Mouse (Mus musculus): Measurements from ENCODE around the gene Ethe1. TPM values are rescaled to one million over a fixed set of nuclear protein-coding genes. Genes with fewer than 3 reads are reported as not detected.

The Ethe1 gene
- polyA plus RNA-seq, 1 experiment from 2014 or later: 23.9 TPM

- peak overlapping the region; percentile 86 for H3K9ac ChIP-seq (ENCODE audit: low read depth, low read length)
- H3K27ac ChIP-seq (ENCODE audit: low read depth, low read length): peak overlapping the region; percentile 66
- peak overlapping the region; percentile 88 for H3K4me3 ChIP-seq (ENCODE audit: low read depth, low read length)
- ATAC-seq (replicated peaks; ENCODE audit: insufficient number of reproducible peaks, low FRiP score, low TSS enrichment): 0 out of 2 replicates have a peak, but pooled peaks have one; percentile 0
- peak overlapping the region; percentile 73 for H3K4me2 ChIP-seq
- H3K4me1 ChIP-seq (ENCODE audit: control insufficient read depth, insufficient read depth, low read length): peaks cover 13% of the 10 kb centered on the region
- H3K9me3 ChIP-seq (replicated peaks; ENCODE audit: control insufficient read depth, low read length): no peaks in the 10 kb centered on the region
- 35% methylated on average over 13 of the region's 13 CpGs for WGBS (ENCODE audit: insufficient replicate concordance)
- H3K27me3 ChIP-seq (ENCODE audit: control insufficient read depth, insufficient read depth, low read length): no peaks in the 10 kb centered on the region
- peaks cover 7% of the 10 kb centered on the region for H3K36me3 ChIP-seq (ENCODE audit: control insufficient read depth, insufficient read depth, low read length)
Measured at GRCm38 (mm10) chr7:24547534-24548036, 39.8 kb upstream of the Ethe1 start.

- Histone ChIP-seq H3K27ac (ENCODE audit: low read depth, low read length) (no peak overlapping the region), H3K36me3 (ENCODE audit: control insufficient read depth, insufficient read depth, low read length) (peaks cover 21% of the 10 kb centered on the region), H3K9me3 (replicated peaks; ENCODE audit: control insufficient read depth, low read length) (no peaks in the 10 kb centered on the region), H3K4me2 (no peak overlapping the region), H3K9ac (ENCODE audit: low read depth, low read length) (no peak overlapping the region), H3K4me3 (ENCODE audit: low read depth, low read length) (no peak overlapping the region), H3K27me3 (ENCODE audit: control insufficient read depth, insufficient read depth, low read length) (no peaks in the 10 kb centered on the region), H3K4me1 (ENCODE audit: control insufficient read depth, insufficient read depth, low read length) (peaks cover 5% of the 10 kb centered on the region)
- 81% methylated on average over 12 of the region's 12 CpGs for WGBS (ENCODE audit: insufficient replicate concordance)
- ATAC-seq (replicated peaks; ENCODE audit: insufficient number of reproducible peaks, low FRiP score, low TSS enrichment): no peak
Measured at GRCm38 (mm10) chr7:24551985-24552759, 35.2 kb upstream of the Ethe1 start.

- Histone ChIP-seq H3K9me3 (replicated peaks; ENCODE audit: control insufficient read depth, low read length) (no peaks in the 10 kb centered on the region), H3K4me3 (ENCODE audit: low read depth, low read length) (no peak overlapping the region), H3K4me2 (no peak overlapping the region), H3K27me3 (ENCODE audit: control insufficient read depth, insufficient read depth, low read length) (no peaks in the 10 kb centered on the region), H3K4me1 (ENCODE audit: control insufficient read depth, insufficient read depth, low read length) (no peaks in the 10 kb centered on the region), H3K36me3 (ENCODE audit: control insufficient read depth, insufficient read depth, low read length) (peaks cover 26% of the 10 kb centered on the region), H3K9ac (ENCODE audit: low read depth, low read length) (no peak overlapping the region), H3K27ac (ENCODE audit: low read depth, low read length) (no peak overlapping the region)
- WGBS (ENCODE audit: insufficient replicate concordance): 92% methylated on average over 10 of the region's 10 CpGs
- ATAC-seq (replicated peaks; ENCODE audit: insufficient number of reproducible peaks, low FRiP score, low TSS enrichment): no peak
Measured at GRCm38 (mm10) chr7:24555786-24556185, 31.6 kb upstream of the Ethe1 start.

GRCm38 (mm10) chr7:24561450-24561849, 25.9 kb upstream of the Ethe1 start:
- Histone ChIP-seq H3K4me2 (no peak overlapping the region), H3K9me3 (replicated peaks; ENCODE audit: control insufficient read depth, low read length) (no peaks in the 10 kb centered on the region), H3K9ac (ENCODE audit: low read depth, low read length) (no peak overlapping the region), H3K27ac (ENCODE audit: low read depth, low read length) (no peak overlapping the region), H3K27me3 (ENCODE audit: control insufficient read depth, insufficient read depth, low read length) (no peaks in the 10 kb centered on the region), H3K4me3 (ENCODE audit: low read depth, low read length) (no peak overlapping the region), H3K36me3 (ENCODE audit: control insufficient read depth, insufficient read depth, low read length) (peaks cover 15% of the 10 kb centered on the region), H3K4me1 (ENCODE audit: control insufficient read depth, insufficient read depth, low read length) (no peaks in the 10 kb centered on the region)
- WGBS (ENCODE audit: insufficient replicate concordance): 91% methylated on average over 4 of the region's 4 CpGs
- ATAC-seq (replicated peaks; ENCODE audit: insufficient number of reproducible peaks, low FRiP score, low TSS enrichment): no peak

- no peak for ATAC-seq (replicated peaks; ENCODE audit: insufficient number of reproducible peaks, low FRiP score, low TSS enrichment)
- Histone ChIP-seq H3K4me1 (ENCODE audit: control insufficient read depth, insufficient read depth, low read length) (no peaks in the 10 kb centered on the region), H3K9ac (ENCODE audit: low read depth, low read length) (no peak overlapping the region), H3K36me3 (ENCODE audit: control insufficient read depth, insufficient read depth, low read length) (peaks cover 11% of the 10 kb centered on the region), H3K4me2 (no peak overlapping the region), H3K27me3 (ENCODE audit: control insufficient read depth, insufficient read depth, low read length) (no peaks in the 10 kb centered on the region), H3K9me3 (replicated peaks; ENCODE audit: control insufficient read depth, low read length) (no peaks in the 10 kb centered on the region), H3K27ac (ENCODE audit: low read depth, low read length) (no peak overlapping the region), H3K4me3 (ENCODE audit: low read depth, low read length) (no peak overlapping the region)
- whole genome bisulfite sequencing (ENCODE audit: insufficient replicate concordance): 90% methylated on average over 8 of the region's 8 CpGs
Measured at GRCm38 (mm10) chr7:24563191-24563836, 24.0 kb upstream of the Ethe1 start.

- Histone ChIP-seq H3K27ac (ENCODE audit: low read depth, low read length) (no peak overlapping the region), H3K36me3 (ENCODE audit: control insufficient read depth, insufficient read depth, low read length) (peaks cover 16% of the 10 kb centered on the region), H3K4me1 (ENCODE audit: control insufficient read depth, insufficient read depth, low read length) (no peaks in the 10 kb centered on the region), H3K4me2 (no peak overlapping the region), H3K27me3 (ENCODE audit: control insufficient read depth, insufficient read depth, low read length) (no peaks in the 10 kb centered on the region), H3K4me3 (ENCODE audit: low read depth, low read length) (no peak overlapping the region), H3K9me3 (replicated peaks; ENCODE audit: control insufficient read depth, low read length) (no peaks in the 10 kb centered on the region), H3K9ac (ENCODE audit: low read depth, low read length) (no peak overlapping the region)
- 87% methylated on average over 4 of the region's 4 CpGs for WGBS (ENCODE audit: insufficient replicate concordance)
- ATAC-seq (replicated peaks; ENCODE audit: insufficient number of reproducible peaks, low FRiP score, low TSS enrichment): no peak
Measured at GRCm38 (mm10) chr7:24563837-24564206, 23.5 kb upstream of the Ethe1 start.

- Histone ChIP-seq H3K27me3 (ENCODE audit: control insufficient read depth, insufficient read depth, low read length) (no peaks in the 10 kb centered on the region), H3K4me3 (ENCODE audit: low read depth, low read length) (no peak overlapping the region), H3K9me3 (replicated peaks; ENCODE audit: control insufficient read depth, low read length) (no peaks in the 10 kb centered on the region), H3K4me2 (no peak overlapping the region), H3K36me3 (ENCODE audit: control insufficient read depth, insufficient read depth, low read length) (peaks cover 16% of the 10 kb centered on the region), H3K9ac (ENCODE audit: low read depth, low read length) (no peak overlapping the region), H3K27ac (ENCODE audit: low read depth, low read length) (no peak overlapping the region), H3K4me1 (ENCODE audit: control insufficient read depth, insufficient read depth, low read length) (no peaks in the 10 kb centered on the region)
- 65% methylated on average over 6 of the region's 6 CpGs for WGBS (ENCODE audit: insufficient replicate concordance)
- no peak for ATAC-seq (replicated peaks; ENCODE audit: insufficient number of reproducible peaks, low FRiP score, low TSS enrichment)
Measured at GRCm38 (mm10) chr7:24564607-24565265, 22.6 kb upstream of the Ethe1 start.

GRCm38 (mm10) chr7:24565627-24566026, 21.7 kb upstream of the Ethe1 start:
- Histone ChIP-seq H3K36me3 (ENCODE audit: control insufficient read depth, insufficient read depth, low read length) (peaks cover 18% of the 10 kb centered on the region), H3K27ac (ENCODE audit: low read depth, low read length) (no peak overlapping the region), H3K4me2 (no peak overlapping the region), H3K9ac (ENCODE audit: low read depth, low read length) (no peak overlapping the region), H3K9me3 (replicated peaks; ENCODE audit: control insufficient read depth, low read length) (no peaks in the 10 kb centered on the region), H3K27me3 (ENCODE audit: control insufficient read depth, insufficient read depth, low read length) (no peaks in the 10 kb centered on the region), H3K4me3 (ENCODE audit: low read depth, low read length) (no peak overlapping the region), H3K4me1 (ENCODE audit: control insufficient read depth, insufficient read depth, low read length) (no peaks in the 10 kb centered on the region)
- WGBS (ENCODE audit: insufficient replicate concordance): 91% methylated on average over 11 of the region's 11 CpGs
- no peak for ATAC-seq (replicated peaks; ENCODE audit: insufficient number of reproducible peaks, low FRiP score, low TSS enrichment)

Measured in heart, embryonic 11.5 days (tissue).